Mouse (Mus musculus) thymus, adult 2 months (tissue): ENCODE results near the gene Ang4. TPM values are rescaled to one million over a fixed set of nuclear protein-coding genes. Genes with fewer than 3 reads are reported as not detected.
"Not testable (repeated sequence)": the region's sequence is repeated elsewhere in the genome, so short reads cannot be mapped to it uniquely, and the experiment has no call there.

ENCODE experiments used
- DNase-seq: peaks from one replicate; pipeline ENCODE4 v3.0.0; 2021
- H3K27ac ChIP-seq: fragments of 200-500 bp; 2 replicates; pipeline ENCODE4 v1.5.1; 2012; ENCODE audit warnings: low read length, control low read depth; ENCODE audit not compliant: control insufficient read depth, insufficient read depth
- H3K27me3 ChIP-seq: fragments of 200-500 bp; 2 replicates; pipeline ENCODE4 v1.6.1; 2012; ENCODE audit warnings: mild to moderate bottlenecking, low read length, moderate library complexity, mixed read lengths; ENCODE audit not compliant: control insufficient read depth, insufficient read depth
- H3K36me3 ChIP-seq: fragments of 200-500 bp; 2 replicates; pipeline ENCODE4 v1.6.1; 2012; ENCODE audit warnings: mild to moderate bottlenecking, low read length, moderate library complexity; ENCODE audit not compliant: control insufficient read depth, insufficient read depth
- H3K4me1 ChIP-seq: fragments of 200-500 bp; replicated peaks from 2 replicates; pipeline ENCODE4 v1.6.1; 2012; ENCODE audit warnings: low read length; ENCODE audit not compliant: control insufficient read depth, insufficient read depth
- H3K4me3 ChIP-seq: fragments of 200-500 bp; 2 replicates; pipeline ENCODE4 v1.5.1; 2012; ENCODE audit warnings: mild to moderate bottlenecking, low read length, control low read depth, moderate library complexity; ENCODE audit not compliant: control insufficient read depth, insufficient read depth
- CTCF ChIP-seq: fragments of 200-500 bp; IDR thresholded peaks from 2 replicates; pipeline ENCODE4 v1.5.1; 2012; ENCODE audit warnings: mild to moderate bottlenecking, control low read depth, low read length, moderate library complexity, borderline replicate concordance; ENCODE audit not compliant: control insufficient read depth, poor library complexity, insufficient read depth; ENCODE audit errors: extremely low read depth
- POLR2A ChIP-seq: fragments of 200-500 bp; IDR thresholded peaks from 2 replicates; pipeline ENCODE4 v1.6.1; 2012; ENCODE audit warnings: mild to moderate bottlenecking, low read length, control low read depth, moderate library complexity; ENCODE audit not compliant: control insufficient read depth, poor library complexity, insufficient read depth; ENCODE audit errors: extremely low read depth
- WGBS: fragments of 180-500 bp; shearing (Covaris S2); methylation state at CpG from one replicate; pipeline ENCODE4 v1.1.7; 2018; 5-methylcytosine and 5-hydroxymethylcytosine counted together
- polyA plus RNA-seq: library from polyadenylated mRNA; depleted of rRNA; stranded (reverse); fragments of >200 nt; gene quantifications from 2 replicates; pipeline ENCODE4 v1.2.3, GENCODE M21; 2012; rRNA removed

The Ang4 gene
- polyA plus RNA-seq, result 1.0 and 2.1 TPM in 2 replicates

- no peak for DNase-seq
- TF ChIP-seq CTCF (no peak), POLR2A (no peak)
- WGBS, result 83% methylated on average over 5 of the region's 5 CpGs
- Histone ChIP-seq H3K27me3 (no peaks in the 10 kb centered on the region), H3K36me3 (no peaks in the 10 kb centered on the region), H3K27ac (no peak within 1 kb of the TSS), H3K4me1 (no peaks in the 10 kb centered on the region), H3K4me3 (no peak within 1 kb of the TSS)
Observed at GRCm38 (mm10) chr14:51773490-51773889, at the start of gene Ang4. TSS of gene Ang4 (minus strand) at chr14:51773590.

DNA sequence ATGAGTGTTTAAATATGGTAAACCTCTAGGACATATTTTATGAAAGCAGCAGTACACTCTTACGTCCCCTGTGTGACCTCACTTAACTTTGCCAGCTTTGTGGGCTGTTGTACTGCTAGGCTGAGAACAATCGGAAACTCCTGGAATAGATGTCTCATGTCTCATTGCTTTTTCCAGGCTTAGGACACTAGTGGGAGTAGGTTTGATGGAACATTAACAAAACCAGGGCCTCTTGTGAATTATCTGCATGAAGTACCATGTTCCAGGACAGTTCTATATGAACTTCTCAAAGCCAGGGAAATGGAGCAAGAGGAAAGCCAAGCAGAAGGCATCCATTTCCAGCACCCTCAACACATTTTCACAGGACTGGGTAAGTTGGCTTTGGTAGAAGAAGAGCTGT is 26.4 kb upstream of the Ang4 start, which contains the start of gene AY358078:
AY358078 (plus strand) TSS at position 301 of the 400 bp plus-strand sequence.
- 98% methylated on average over 2 of the region's 2 CpGs for WGBS
- Histone ChIP-seq H3K4me1 (no peaks in the 10 kb centered on the region), H3K4me3 (no peak within 1 kb of the TSS), H3K27me3 (no peaks in the 10 kb centered on the region), H3K27ac (no peak within 1 kb of the TSS), H3K36me3 (no peaks in the 10 kb centered on the region)
- TF ChIP-seq CTCF, result no peak
- TF ChIP-seq POLR2A, result no peak
- DNase-seq, result no peak

DNA sequence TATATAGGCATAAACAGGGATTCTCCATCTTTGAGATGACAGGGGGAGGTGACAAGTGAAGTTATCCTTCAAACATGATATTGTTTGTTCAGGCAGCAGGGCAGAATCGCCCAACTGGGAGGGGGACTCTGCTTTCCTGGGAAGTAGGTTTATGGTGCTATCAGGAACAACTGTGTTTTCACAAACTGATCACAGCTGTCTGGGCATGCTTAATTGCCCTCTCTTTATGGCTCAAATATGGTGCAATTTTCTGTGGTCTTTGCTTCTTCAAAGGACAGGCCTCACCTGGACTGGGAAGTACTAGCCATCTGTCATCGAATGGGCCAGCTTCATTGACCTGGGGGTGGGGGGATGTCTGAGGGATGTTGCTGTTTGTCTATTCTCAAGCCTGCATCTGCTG is 20.7 kb upstream of the Ang4 start:
- TF ChIP-seq POLR2A (no peak), CTCF (no peak)
- 46% methylated on average over 2 of the region's 2 CpGs for WGBS
- no peak for DNase-seq

DNA sequence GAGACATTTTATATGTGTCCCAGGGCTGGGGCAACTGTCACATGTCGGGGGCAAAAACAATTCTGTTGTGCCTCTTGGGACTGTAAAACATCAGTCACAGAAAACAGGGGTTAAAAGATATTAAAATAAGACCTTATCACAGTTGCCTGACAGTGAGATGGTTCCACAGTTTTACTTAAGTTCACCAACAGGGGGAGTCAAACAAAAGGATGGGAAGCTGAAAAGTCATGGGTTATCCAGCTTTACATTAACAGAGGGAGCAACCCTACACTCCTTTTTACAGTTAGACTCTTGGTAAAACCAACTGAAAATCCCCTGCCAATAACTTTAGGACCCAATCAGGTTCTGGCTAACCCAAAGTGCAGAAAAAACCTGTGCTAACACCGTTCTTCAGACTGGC is 15.8 kb upstream of the Ang4 start:
- no peak for TF ChIP-seq POLR2A
- no peak for TF ChIP-seq CTCF
- no peak overlapping the region for H3K27ac ChIP-seq
- no peaks in the 10 kb centered on the region for H3K27me3 ChIP-seq
- H3K36me3 ChIP-seq, result no peaks in the 10 kb centered on the region
- no peak for DNase-seq
- no peak overlapping the region for H3K4me3 ChIP-seq
- no peaks in the 10 kb centered on the region for H3K4me1 ChIP-seq
- 92% methylated on average over 2 of the region's 2 CpGs for WGBS

More for the DNA sequence above, 20.7 kb upstream of the Ang4 start:
- no peaks in the 10 kb centered on the region for H3K36me3 ChIP-seq
- H3K27ac ChIP-seq, result no peak overlapping the region
- H3K27me3 ChIP-seq, result no peaks in the 10 kb centered on the region
- H3K4me3 ChIP-seq, result no peak overlapping the region
- no peaks in the 10 kb centered on the region for H3K4me1 ChIP-seq

DNA sequence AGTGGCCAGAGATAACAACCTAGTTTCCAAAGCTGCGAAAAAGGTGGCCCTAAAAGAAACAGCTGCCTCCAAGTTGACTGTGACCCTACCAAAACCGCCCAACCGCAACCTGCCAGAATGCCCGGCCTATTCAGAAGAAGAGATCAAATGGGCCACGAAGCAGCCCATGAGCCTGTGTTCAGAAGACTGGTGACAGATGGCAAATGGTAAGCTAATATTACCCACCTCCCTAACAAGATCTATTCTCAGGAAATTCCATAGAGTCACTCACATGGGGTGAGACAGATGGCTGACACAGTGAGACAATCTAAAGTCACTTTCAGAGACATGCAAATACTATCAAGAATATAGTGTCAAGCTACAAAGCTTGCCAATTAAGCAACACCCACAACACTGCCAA is 13.7 kb upstream of the Ang4 start:
- Histone ChIP-seq H3K36me3 (no peaks in the 10 kb centered on the region), H3K27me3 (no peaks in the 10 kb centered on the region), H3K27ac (no peak overlapping the region), H3K4me3 (no peak overlapping the region), H3K4me1 (no peaks in the 10 kb centered on the region)
- TF ChIP-seq CTCF, result no peak
- no peak for TF ChIP-seq POLR2A
- 90% methylated on average over 5 of the region's 5 CpGs for WGBS
- DNase-seq, result no peak

DNA sequence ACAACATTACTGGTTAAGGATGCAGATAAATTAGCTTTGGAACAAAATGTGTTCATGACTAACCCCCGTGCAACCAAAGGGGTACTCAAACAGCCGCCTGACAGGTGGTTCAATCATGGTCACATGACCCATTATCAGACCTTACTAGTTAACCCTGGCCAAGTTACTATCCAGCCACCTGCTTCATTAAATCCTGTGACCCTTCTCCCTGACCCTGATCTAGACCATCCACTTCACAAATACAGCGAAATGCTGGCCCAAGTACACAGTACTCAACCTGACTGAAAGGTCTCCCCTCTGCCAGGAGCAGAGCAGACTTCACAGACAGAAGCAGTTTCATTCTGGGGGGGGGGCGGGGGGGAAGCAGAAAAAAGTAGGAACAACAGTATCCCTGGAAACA is 12.9 kb upstream of the Ang4 start:
- TF ChIP-seq POLR2A (no peak), CTCF (no peak)
- WGBS, result 93% methylated on average over 4 of the region's 4 CpGs
- Histone ChIP-seq H3K27me3 (no peaks in the 10 kb centered on the region), H3K36me3 (no peaks in the 10 kb centered on the region), H3K4me1 (no peaks in the 10 kb centered on the region), H3K27ac (no peak overlapping the region), H3K4me3 (no peak overlapping the region)
- DNase-seq, result no peak

- TF ChIP-seq CTCF (no peak), POLR2A (no peak)
- no peak for DNase-seq
- Histone ChIP-seq H3K36me3 (no peaks in the 10 kb centered on the region), H3K27me3 (no peaks in the 10 kb centered on the region), H3K4me3 (no peak overlapping the region), H3K4me1 (no peaks in the 10 kb centered on the region), H3K27ac (no peak overlapping the region)
- whole genome bisulfite sequencing, result 87% methylated on average over 4 of the region's 4 CpGs
Observed at GRCm38 (mm10) chr14:51778865-51779481, 5.6 kb upstream of the Ang4 start.

DNA sequence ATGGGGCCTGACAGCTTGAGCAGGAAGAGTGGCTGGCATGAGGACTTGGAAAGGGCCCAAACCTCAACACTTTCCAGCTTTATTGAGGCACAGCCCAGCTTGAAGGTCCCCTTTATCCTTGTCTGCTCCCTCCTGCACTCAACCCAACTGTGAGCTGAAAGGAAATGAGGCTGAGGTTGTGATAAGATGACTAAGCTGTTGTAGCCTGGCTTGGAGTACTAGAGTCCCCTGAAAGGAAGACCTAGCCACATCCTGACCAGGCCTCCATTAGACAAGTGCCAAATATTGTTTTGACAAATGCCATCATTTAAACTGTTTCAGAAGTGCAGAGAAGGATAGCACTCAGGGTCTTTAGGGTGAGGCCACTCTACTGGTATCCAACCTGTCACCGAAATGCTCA is 4.4 kb upstream of the Ang4 start:
- 97% methylated on average over 1 of the region's 1 CpGs for WGBS
- Histone ChIP-seq H3K27ac (no peak overlapping the region), H3K4me3 (no peak overlapping the region), H3K27me3 (no peaks in the 10 kb centered on the region), H3K4me1 (no peaks in the 10 kb centered on the region), H3K36me3 (no peaks in the 10 kb centered on the region)
- no peak for TF ChIP-seq POLR2A
- TF ChIP-seq CTCF, result no peak
- DNase-seq, result no peak

DNA sequence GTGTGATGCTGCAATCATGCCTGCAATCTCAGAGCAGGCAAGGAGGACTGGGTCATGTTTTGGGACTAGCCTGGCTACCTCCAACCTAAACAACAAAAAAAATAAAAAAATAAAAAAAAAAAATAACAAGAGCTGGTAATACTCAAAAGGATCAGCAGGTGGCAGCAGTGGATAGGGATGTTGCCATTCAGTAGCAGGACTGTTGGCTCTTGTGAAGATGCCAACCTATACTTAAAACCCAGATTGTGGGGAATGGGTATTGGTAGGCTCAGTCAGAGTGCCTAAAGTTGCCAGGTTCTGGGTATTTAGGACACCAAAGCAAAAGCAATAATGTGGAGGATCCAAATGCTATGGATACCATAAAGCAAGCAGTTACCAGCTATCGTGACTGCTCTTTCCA is 2.0 kb downstream of the Ang4 start:
- not testable (repeated sequence) for DNase-seq, H3K27me3 ChIP-seq, H3K4me3 ChIP-seq, H3K36me3 ChIP-seq, H3K27ac ChIP-seq, H3K4me1 ChIP-seq
- WGBS, result 96% methylated on average over 1 of the region's 1 CpGs
